Mouse (Mus musculus) megakaryocyte-erythroid progenitor cell, adult 5-6 weeks (primary cell): ENCODE measurements around the gene Zic2. TPM values are rescaled to one million over a fixed set of nuclear protein-coding genes. Genes with fewer than 3 reads are reported as not detected.

Source experiments
- ATAC-seq: replicated peaks from 2 replicates; pipeline ENCODE4 v1.8.0; 2016; ENCODE audit warnings: mild to moderate bottlenecking, inconsistent platforms; ENCODE audit not compliant: severe bottlenecking, poor library complexity, low FRiP score, low TSS enrichment
- total RNA-seq, 2 experiments: library from RNA; stranded (forward) in 1 of 2; stranded (reverse) in 1 of 2; fragments of 200-1000, 215-1000 nt in 1 of 2; fragments of >200 nt in 1 of 2; fragmentation: Nextera tagmentation in 1 of 2; gene quantifications; 2 replicates each; pipeline ENCODE4 v1.2.3; 2014 to 2017

The Zic2 gene
- total RNA-seq, 2 experiments from 2014 or later: not detected

DNA sequence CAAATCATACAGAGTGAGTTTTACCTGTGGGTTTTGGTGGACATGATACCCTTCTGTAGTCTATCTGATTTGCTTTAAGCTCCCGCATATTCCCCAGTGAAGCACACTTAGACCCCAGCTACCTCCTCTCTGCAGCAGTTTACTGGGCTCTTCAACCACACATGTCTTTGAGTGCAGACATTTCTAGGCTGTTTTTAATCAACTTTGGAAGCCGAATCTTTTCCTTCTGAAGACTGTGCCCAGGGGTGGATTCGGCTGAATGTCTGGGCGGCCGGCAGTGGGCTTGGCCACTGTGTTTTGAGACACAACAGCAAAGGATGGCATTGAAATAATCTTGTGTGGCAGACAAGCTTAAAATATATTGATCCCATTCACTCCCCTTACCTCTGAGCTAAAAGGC, 12.1 kb downstream of the Zic2 start:
- no peak for ATAC-seq

- no peak for ATAC-seq
These were observed 13.8 kb downstream of the Zic2 start for GRCm38 (mm10) chr14:122489041-122489440.

DNA sequence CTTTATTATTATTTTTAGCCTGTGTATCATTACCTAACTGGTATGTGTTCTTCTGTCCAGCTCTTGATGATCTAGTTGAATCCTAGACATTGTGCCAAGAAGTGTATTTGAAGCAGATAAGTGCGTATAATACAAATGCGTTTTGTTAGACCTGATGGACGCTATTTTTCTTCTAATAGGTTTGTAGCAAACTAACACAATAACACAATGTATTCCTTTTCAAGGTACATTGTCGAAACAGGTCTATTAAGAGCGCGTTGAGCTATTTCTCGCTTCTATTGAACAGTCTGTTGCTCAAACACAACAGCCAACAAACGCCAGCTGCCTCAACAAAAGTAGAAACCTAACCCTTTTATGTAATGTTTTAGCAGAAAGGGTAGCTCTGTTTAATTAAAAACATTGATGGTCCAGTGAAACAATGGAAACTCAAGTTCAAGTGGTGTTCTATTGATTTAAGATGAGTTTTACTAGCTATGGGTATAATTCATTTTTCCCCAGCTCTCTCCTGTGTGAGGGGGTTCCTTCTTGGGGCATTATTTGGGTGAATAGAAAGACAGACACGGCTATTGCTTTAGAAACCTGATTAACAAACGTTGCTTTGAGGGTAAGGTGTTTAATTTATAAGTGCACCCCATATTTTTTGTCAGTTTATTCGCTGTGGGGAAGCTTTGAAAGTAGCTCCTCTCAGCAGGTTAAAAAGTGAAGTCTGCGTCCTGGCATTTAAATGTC, 14.6 kb downstream of the Zic2 start:
- ATAC-seq: no peak

- ATAC-seq: peak; percentile 35; the same call in 1 of the 2 replicates
These were observed 15.4 kb downstream of the Zic2 start, which contains the start of gene Gm10837 for GRCm38 (mm10) chr14:122490441-122491328. Gene Gm10837 (plus strand): TSS chr14:122490586.

GRCm38 (mm10) chr14:122491521-122491920, 16.3 kb downstream of the Zic2 start:
- no peak for ATAC-seq

DNA sequence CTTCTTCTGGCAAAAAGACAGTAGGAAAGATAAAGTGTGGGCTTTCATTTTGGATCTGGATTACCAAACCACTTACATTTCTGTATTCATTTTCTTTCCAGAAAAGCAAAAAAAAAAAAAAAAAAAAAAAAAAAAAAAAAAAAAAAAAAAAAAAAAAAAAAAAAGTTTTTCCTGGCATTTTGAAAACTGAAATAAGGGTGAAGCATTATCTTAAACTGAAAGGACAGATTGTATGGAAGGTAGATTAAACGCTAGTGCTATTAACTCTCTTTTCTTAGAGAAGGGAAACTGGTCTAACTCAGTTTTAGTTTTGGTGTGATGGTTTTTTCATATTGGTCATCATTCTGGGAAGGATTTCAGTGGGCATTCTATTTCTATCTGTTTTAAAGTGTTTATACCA, 16.8 kb downstream of the Zic2 start:
- ATAC-seq: no peak

GRCm38 (mm10) chr14:122509058-122509457, 33.8 kb downstream of the Zic2 start:
- peak; percentile 81; the same call in 1 of the 2 replicates for ATAC-seq

GRCm38 (mm10) chr14:122511519-122511918, 36.3 kb downstream of the Zic2 start:
- ATAC-seq: no peak

GRCm38 (mm10) chr14:122513511-122514036, 38.3 kb downstream of the Zic2 start:
- ATAC-seq: no peak

- no peak for ATAC-seq
These were observed 53.2 kb downstream of the Zic2 start for GRCm38 (mm10) chr14:122528475-122528874.

Other genes with a start within 250 kb of the Zic2 start
- gene Gm5089, start 24.3 kb upstream of the Zic2 start, total RNA-seq (2014; fragmentation: Nextera tagmentation): not detected in 2 replicates
- gene Gm5089, start 24.3 kb upstream of the Zic2 start, total RNA-seq (2017): not detected in 2 replicates
- not detected in 2 replicates for gene Zic5, start 9.8 kb upstream of the Zic2 start, total RNA-seq (2014; fragmentation: Nextera tagmentation)
- gene Zic5, start 9.8 kb upstream of the Zic2 start, total RNA-seq (2017): not detected in 2 replicates
- not detected in 2 replicates for gene Gm10837, start 15.2 kb downstream of the Zic2 start, total RNA-seq (2014; fragmentation: Nextera tagmentation)
- gene Gm10837, start 15.2 kb downstream of the Zic2 start, total RNA-seq (2017): not detected in 2 replicates
- 36.5 and 52.3 TPM in 2 replicates for gene Pcca, start 58.9 kb downstream of the Zic2 start, total RNA-seq (2014; fragmentation: Nextera tagmentation)
- gene Pcca, start 58.9 kb downstream of the Zic2 start, total RNA-seq (2017): 19.7 and 91.6 TPM in 2 replicates